Mouse (Mus musculus): Measurements from ENCODE around the gene Ppp3cb.
A peak's percentile ranks its signal among the peaks of the same experiment; 100 is the strongest.

Gene Ppp3cb

GRCm38 (mm10) chr14:20480195-20480579, 66.2 kb downstream of the Ppp3cb start:
- no peak for DNase-seq (ENCODE audit: low spot score)

GRCm38 (mm10) chr14:20479291-20480194, 66.8 kb downstream of the Ppp3cb start, which contains the start of gene Anxa7:
Gene Anxa7 (minus strand): TSS chr14:20480133.
- peak; percentile 85 for DNase-seq (ENCODE audit: low spot score)

GRCm38 (mm10) chr14:20478801-20479200, 67.6 kb downstream of the Ppp3cb start:
- DNase-seq (ENCODE audit: low spot score) = peak; percentile 28

- no peak for DNase-seq (ENCODE audit: low spot score)
Observed at GRCm38 (mm10) chr14:20478385-20478784, 68.0 kb downstream of the Ppp3cb start.

- DNase-seq (ENCODE audit: low spot score) = peak; percentile 37
Observed at GRCm38 (mm10) chr14:20477261-20478025, 68.9 kb downstream of the Ppp3cb start.

- DNase-seq (ENCODE audit: low spot score) = no peak
Observed at GRCm38 (mm10) chr14:20460216-20460615, 86.2 kb downstream of the Ppp3cb start.

- no peak for DNase-seq (ENCODE audit: low spot score)
Observed at GRCm38 (mm10) chr14:20458378-20458777, 88.0 kb downstream of the Ppp3cb start.

- no peak for DNase-seq (ENCODE audit: low spot score)
Observed at GRCm38 (mm10) chr14:20452929-20453328, 93.4 kb downstream of the Ppp3cb start.

- peak; percentile 83 for DNase-seq (ENCODE audit: low spot score)
Observed at GRCm38 (mm10) chr14:20451765-20452331, 94.5 kb downstream of the Ppp3cb start, which contains the start of gene Cfap70. Gene Cfap70 (minus strand): TSS chr14:20452226.

GRCm38 (mm10) chr14:20451302-20451701, 95.1 kb downstream of the Ppp3cb start:
- DNase-seq (ENCODE audit: low spot score) = no peak
